Mouse (Mus musculus) heart, embryonic 16.5 days (tissue): Measurements from ENCODE around the gene Pex7. TPM values are rescaled to one million over a fixed set of nuclear protein-coding genes. Genes with fewer than 3 reads are reported as not detected.

ENCODE experiments used
- ATAC-seq: fragments of 200-750 bp; cut with Nextera tagmentation; replicated peaks from 2 replicates; pipeline ENCODE4 v1.8.0; 2017; ENCODE audit warnings: moderate number of reproducible peaks; ENCODE audit not compliant: insufficient read depth, low FRiP score; ENCODE audit errors: extremely low read depth
- H3K27ac ChIP-seq: fragments of 300-500 bp; sonication (generic); 2 replicates; pipeline ENCODE4 v1.5.1; 2014; ENCODE audit warnings: mild to moderate bottlenecking, low read length, control low read depth, moderate library complexity
- H3K27me3 ChIP-seq: fragments of 300-500 bp; sonication (generic); 2 replicates; pipeline ENCODE4 v1.6.1; 2014; ENCODE audit warnings: low read length, mixed read lengths; ENCODE audit not compliant: control insufficient read depth, insufficient read depth
- H3K36me3 ChIP-seq: fragments of 300-500 bp; sonication (generic); 2 replicates; pipeline ENCODE4 v1.6.1; 2014; ENCODE audit not compliant: control insufficient read depth, insufficient read depth
- H3K4me1 ChIP-seq: fragments of 300-500 bp; sonication (generic); 2 replicates; pipeline ENCODE4 v1.6.1; 2014; ENCODE audit warnings: low read length, mixed read lengths; ENCODE audit not compliant: control insufficient read depth, insufficient read depth
- H3K4me2 ChIP-seq: fragments of 300-500 bp; sonication (generic); 2 replicates; pipeline ENCODE4 v1.6.1; 2014; ENCODE audit warnings: low read depth, mild to moderate bottlenecking, control low read depth, low read length
- H3K4me3 ChIP-seq: fragments of 300-500 bp; sonication (generic); 2 replicates; pipeline ENCODE4 v1.5.1; 2014; ENCODE audit warnings: mild to moderate bottlenecking, control low read depth, low read length
- H3K9ac ChIP-seq: fragments of 300-500 bp; sonication (generic); 2 replicates; pipeline ENCODE4 v1.6.1; 2014; ENCODE audit warnings: low read length, control low read depth
- H3K9me3 ChIP-seq: fragments of 300-500 bp; sonication (generic); replicated peaks from 2 replicates; pipeline ENCODE4 v1.6.1; 2016; ENCODE audit warnings: low read length; ENCODE audit not compliant: control insufficient read depth
- WGBS: fragments of 180-500 bp; shearing (Covaris S2); extraction: QIAGEN DNeasy Blood & Tissue Kit; methylation state at CpG from one replicate; pipeline ENCODE4 v1.1.7; 2014; 5-methylcytosine and 5-hydroxymethylcytosine counted together
- polyA plus RNA-seq: library from polyadenylated mRNA; unstranded; fragments of >200 nt; fragmentation: Nextera tagmentation; extraction: Ambion mirVana; gene quantifications from 2 replicates; pipeline ENCODE4 v1.2.1, GENCODE M21; 2015

The Pex7 gene
- polyA plus RNA-seq, 1 experiment from 2014 or later: 41.4 TPM

GRCm38 (mm10) chr10:19900191-19900590, 7.3 kb downstream of the Pex7 start:
- Histone ChIP-seq H3K4me3 (no peak overlapping the region), H3K9ac (no peak overlapping the region), H3K27ac (no peak overlapping the region), H3K9me3 (no peaks in the 10 kb centered on the region), H3K36me3 (peaks cover 8% of the 10 kb centered on the region; the same call in 1 of the 2 replicates), H3K4me2 (no peak overlapping the region), H3K27me3 (no peaks in the 10 kb centered on the region), H3K4me1 (0 out of 2 replicates have a peak, but pooled peaks cover 3% of the 10 kb centered on the region)
- ATAC-seq: no peak
- 67% methylated on average over 2 of the region's 2 CpGs for WGBS

GRCm38 (mm10) chr10:19893976-19894375, 13.5 kb downstream of the Pex7 start:
- Histone ChIP-seq H3K4me2 (no peak overlapping the region), H3K4me3 (no peak overlapping the region), H3K27me3 (no peaks in the 10 kb centered on the region), H3K4me1 (no peaks in the 10 kb centered on the region), H3K36me3 (0 out of 2 replicates have a peak, but pooled peaks cover 7% of the 10 kb centered on the region), H3K27ac (no peak overlapping the region), H3K9me3 (no peaks in the 10 kb centered on the region), H3K9ac (no peak overlapping the region)
- 17% methylated on average over 4 of the region's 4 CpGs for WGBS
- ATAC-seq: no peak

- Histone ChIP-seq H3K27ac (no peak overlapping the region), H3K36me3 (0 out of 2 replicates have a peak, but pooled peaks cover 6% of the 10 kb centered on the region), H3K4me3 (no peak overlapping the region), H3K9ac (no peak overlapping the region), H3K9me3 (no peaks in the 10 kb centered on the region), H3K4me1 (no peaks in the 10 kb centered on the region), H3K4me2 (no peak overlapping the region), H3K27me3 (no peaks in the 10 kb centered on the region)
- 63% methylated on average over 6 of the region's 6 CpGs for WGBS
- no peak for ATAC-seq
Observed at GRCm38 (mm10) chr10:19893146-19893545, 14.3 kb downstream of the Pex7 start.

- 64% methylated on average over 3 of the region's 3 CpGs for WGBS
- no peaks in the 10 kb centered on the region for H3K4me1 ChIP-seq
- no peak overlapping the region for H3K9ac ChIP-seq
- no peak for ATAC-seq
- H3K27ac ChIP-seq: no peak overlapping the region
- H3K36me3 ChIP-seq: peaks cover 6% of the 10 kb centered on the region; the same call in 1 of the 2 replicates
- no peaks in the 10 kb centered on the region for H3K27me3 ChIP-seq
- no peak overlapping the region for H3K4me2 ChIP-seq
- no peak overlapping the region for H3K4me3 ChIP-seq
- H3K9me3 ChIP-seq: no peaks in the 10 kb centered on the region
Observed at GRCm38 (mm10) chr10:19891686-19892085, 15.8 kb downstream of the Pex7 start.

- Histone ChIP-seq H3K4me1 (no peaks in the 10 kb centered on the region), H3K9me3 (no peaks in the 10 kb centered on the region), H3K36me3 (peaks cover 5% of the 10 kb centered on the region; the same call in 1 of the 2 replicates), H3K4me3 (no peak overlapping the region), H3K4me2 (no peak overlapping the region), H3K9ac (no peak overlapping the region), H3K27me3 (no peaks in the 10 kb centered on the region), H3K27ac (no peak overlapping the region)
- no peak for ATAC-seq
- 81% methylated on average over 3 of the region's 3 CpGs for WGBS
Observed at GRCm38 (mm10) chr10:19889908-19890307, 17.6 kb downstream of the Pex7 start.

- H3K9ac ChIP-seq: no peak overlapping the region
- H3K4me3 ChIP-seq: no peak overlapping the region
- no peaks in the 10 kb centered on the region for H3K9me3 ChIP-seq
- 63% methylated on average over 3 of the region's 3 CpGs for WGBS
- no peak for ATAC-seq
- H3K36me3 ChIP-seq: peaks cover 7% of the 10 kb centered on the region; the same call in 1 of the 2 replicates
- no peak overlapping the region for H3K4me2 ChIP-seq
- H3K27ac ChIP-seq: no peak overlapping the region
- H3K4me1 ChIP-seq: no peaks in the 10 kb centered on the region
- no peaks in the 10 kb centered on the region for H3K27me3 ChIP-seq
Observed at GRCm38 (mm10) chr10:19886249-19886648, 21.2 kb downstream of the Pex7 start.

GRCm38 (mm10) chr10:19884409-19884808, 23.1 kb downstream of the Pex7 start:
- no peak overlapping the region for H3K4me3 ChIP-seq
- ATAC-seq: no peak
- H3K4me2 ChIP-seq: no peak overlapping the region
- WGBS: 65% methylated on average over 4 of the region's 4 CpGs
- H3K27ac ChIP-seq: no peak overlapping the region
- H3K36me3 ChIP-seq: peaks cover 5% of the 10 kb centered on the region; the same call in 1 of the 2 replicates
- no peaks in the 10 kb centered on the region for H3K4me1 ChIP-seq
- H3K9ac ChIP-seq: no peak overlapping the region
- no peaks in the 10 kb centered on the region for H3K9me3 ChIP-seq
- H3K27me3 ChIP-seq: no peaks in the 10 kb centered on the region

- 78% methylated on average over 3 of the region's 3 CpGs for WGBS
Observed at GRCm38 (mm10) chr10:19880437-19880836, 27.1 kb downstream of the Pex7 start.

GRCm38 (mm10) chr10:19879161-19879560, 28.3 kb downstream of the Pex7 start:
- Histone ChIP-seq H3K27me3 (no peaks in the 10 kb centered on the region), H3K27ac (no peak overlapping the region), H3K36me3 (peaks cover 2% of the 10 kb centered on the region; the same call in 1 of the 2 replicates), H3K4me2 (no peak overlapping the region), H3K4me3 (no peak overlapping the region), H3K4me1 (no peaks in the 10 kb centered on the region), H3K9ac (no peak overlapping the region), H3K9me3 (no peaks in the 10 kb centered on the region)
- ATAC-seq: no peak
- WGBS: 74% methylated on average over 6 of the region's 6 CpGs

More at GRCm38 (mm10) chr10:19880437-19880836, 27.1 kb downstream of the Pex7 start:
- Histone ChIP-seq H3K27ac (no peak overlapping the region), H3K36me3 (peaks cover 2% of the 10 kb centered on the region; the same call in 1 of the 2 replicates), H3K9ac (no peak overlapping the region), H3K4me2 (no peak overlapping the region), H3K27me3 (no peaks in the 10 kb centered on the region), H3K4me3 (no peak overlapping the region), H3K9me3 (no peaks in the 10 kb centered on the region), H3K4me1 (no peaks in the 10 kb centered on the region)
- no peak for ATAC-seq
